Mouse (Mus musculus): Measurements from ENCODE around the gene Clcn3. TPM values are rescaled to one million over a fixed set of nuclear protein-coding genes. Genes with fewer than 3 reads are reported as not detected.

Gene Clcn3
- polyA plus RNA-seq, 1 experiment from 2014 or later = 29.1 TPM

GRCm38 (mm10) chr8:60867468-60868115 lies 115.5 kb downstream of the Clcn3 start:
- H3K9me3 ChIP-seq (replicated peaks; ENCODE audit: low read length) = no peaks in the 10 kb centered on the region
- H3K36me3 ChIP-seq (ENCODE audit: insufficient read depth, low read length) = no peaks in the 10 kb centered on the region
- TF ChIP-seq CTCF (IDR thresholded peaks at IDR 0.05; ENCODE audit: low read depth) = no peak
- H3K27me3 ChIP-seq (ENCODE audit: insufficient read depth, low read length) = no peaks in the 10 kb centered on the region
- DNase-seq (ENCODE audit: low spot score) (no peak), ATAC-seq (replicated peaks; ENCODE audit: low FRiP score, low read depth) (no peak)
- WGBS = 54% methylated on average over 4 of the region's 4 CpGs
- no peak overlapping the region for H3K4me3 ChIP-seq (replicated peaks; ENCODE audit: low read depth, low read length)
- H3K9ac ChIP-seq (ENCODE audit: low read depth, low read length) = no peak overlapping the region
- H3K27ac ChIP-seq = no peak overlapping the region
- H3K4me1 ChIP-seq (replicated peaks; ENCODE audit: insufficient read depth, low read length) = no peaks in the 10 kb centered on the region
- no peak overlapping the region for H3K4me2 ChIP-seq (ENCODE audit: low read length)

- 32% methylated on average over 3 of the region's 3 CpGs for WGBS
- DNase-seq (ENCODE audit: low spot score) = peak; percentile 73
- Histone ChIP-seq H3K4me3 (replicated peaks; ENCODE audit: low read depth, low read length) (no peak overlapping the region), H3K4me2 (ENCODE audit: low read length) (no peak overlapping the region), H3K4me1 (replicated peaks; ENCODE audit: insufficient read depth, low read length) (no peaks in the 10 kb centered on the region), H3K9me3 (replicated peaks; ENCODE audit: low read length) (no peaks in the 10 kb centered on the region), H3K27me3 (ENCODE audit: insufficient read depth, low read length) (no peaks in the 10 kb centered on the region), H3K9ac (ENCODE audit: low read depth, low read length) (no peak overlapping the region), H3K36me3 (ENCODE audit: insufficient read depth, low read length) (no peaks in the 10 kb centered on the region), H3K27ac (no peak overlapping the region)
- no peak for ATAC-seq (replicated peaks; ENCODE audit: low FRiP score, low read depth)
- TF ChIP-seq CTCF (IDR thresholded peaks at IDR 0.05; ENCODE audit: low read depth) = peak; percentile 86
Observed at GRCm38 (mm10) chr8:60865504-60866114, 117.5 kb downstream of the Clcn3 start.

DNA sequence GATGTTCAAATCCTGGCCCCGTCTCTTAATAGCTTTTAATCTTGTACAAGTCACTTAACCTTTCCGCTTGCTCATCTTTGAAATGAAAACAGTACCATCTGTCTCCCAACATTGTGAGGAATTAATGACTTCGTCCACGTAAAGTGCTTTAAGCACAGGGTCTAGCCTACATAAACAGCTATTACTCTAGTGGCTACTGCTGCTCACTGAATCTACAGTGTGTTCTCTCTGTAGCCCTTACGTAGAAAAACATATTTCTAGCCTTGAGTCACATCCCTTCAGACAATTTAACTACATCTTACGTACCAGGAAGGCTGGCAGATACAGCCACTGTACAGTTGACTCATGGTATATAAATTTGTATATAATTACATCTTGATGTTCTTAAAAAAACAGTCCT lies 118.2 kb downstream of the Clcn3 start:
- 70% methylated on average over 6 of the region's 6 CpGs for WGBS
- H3K9me3 ChIP-seq (replicated peaks; ENCODE audit: low read length) = no peaks in the 10 kb centered on the region
- H3K4me3 ChIP-seq (replicated peaks; ENCODE audit: low read depth, low read length) = no peak overlapping the region
- no peaks in the 10 kb centered on the region for H3K4me1 ChIP-seq (replicated peaks; ENCODE audit: insufficient read depth, low read length)
- H3K9ac ChIP-seq (ENCODE audit: low read depth, low read length) = no peak overlapping the region
- no peak for DNase-seq (ENCODE audit: low spot score)
- TF ChIP-seq CTCF (IDR thresholded peaks at IDR 0.05; ENCODE audit: low read depth) = no peak
- no peaks in the 10 kb centered on the region for H3K27me3 ChIP-seq (ENCODE audit: insufficient read depth, low read length)
- no peaks in the 10 kb centered on the region for H3K36me3 ChIP-seq (ENCODE audit: insufficient read depth, low read length)
- no peak for ATAC-seq (replicated peaks; ENCODE audit: low FRiP score, low read depth)
- no peak overlapping the region for H3K4me2 ChIP-seq (ENCODE audit: low read length)
- no peak overlapping the region for H3K27ac ChIP-seq

DNA sequence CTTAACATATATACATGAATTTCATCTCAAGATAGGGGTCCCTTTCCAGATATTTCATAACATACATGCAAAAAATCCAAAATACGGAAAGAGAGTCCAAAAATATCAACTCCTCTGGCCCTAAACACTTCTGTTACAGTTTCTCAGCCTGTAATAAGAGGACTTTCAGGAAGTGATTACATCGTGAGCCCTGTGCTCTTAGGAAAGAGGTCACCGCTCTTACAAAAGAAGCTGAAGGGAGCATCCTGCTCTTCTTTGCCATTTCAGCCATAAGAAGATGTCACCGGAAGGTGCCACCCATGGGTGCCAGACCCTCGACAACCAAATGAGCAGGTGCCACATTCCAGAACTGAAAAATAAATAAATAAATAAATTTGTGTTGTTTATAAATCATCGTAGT lies 121.3 kb downstream of the Clcn3 start:
- Histone ChIP-seq H3K9me3 (replicated peaks; ENCODE audit: low read length) (no peaks in the 10 kb centered on the region), H3K4me2 (ENCODE audit: low read length) (no peak overlapping the region), H3K27ac (no peak overlapping the region), H3K4me1 (replicated peaks; ENCODE audit: insufficient read depth, low read length) (no peaks in the 10 kb centered on the region), H3K36me3 (ENCODE audit: insufficient read depth, low read length) (no peaks in the 10 kb centered on the region), H3K4me3 (replicated peaks; ENCODE audit: low read depth, low read length) (no peak overlapping the region), H3K9ac (ENCODE audit: low read depth, low read length) (no peak overlapping the region), H3K27me3 (ENCODE audit: insufficient read depth, low read length) (no peaks in the 10 kb centered on the region)
- 82% methylated on average over 6 of the region's 6 CpGs for WGBS
- ATAC-seq (replicated peaks; ENCODE audit: low FRiP score, low read depth) = no peak
- no peak for DNase-seq (ENCODE audit: low spot score)
- TF ChIP-seq CTCF (IDR thresholded peaks at IDR 0.05; ENCODE audit: low read depth) = no peak

DNA sequence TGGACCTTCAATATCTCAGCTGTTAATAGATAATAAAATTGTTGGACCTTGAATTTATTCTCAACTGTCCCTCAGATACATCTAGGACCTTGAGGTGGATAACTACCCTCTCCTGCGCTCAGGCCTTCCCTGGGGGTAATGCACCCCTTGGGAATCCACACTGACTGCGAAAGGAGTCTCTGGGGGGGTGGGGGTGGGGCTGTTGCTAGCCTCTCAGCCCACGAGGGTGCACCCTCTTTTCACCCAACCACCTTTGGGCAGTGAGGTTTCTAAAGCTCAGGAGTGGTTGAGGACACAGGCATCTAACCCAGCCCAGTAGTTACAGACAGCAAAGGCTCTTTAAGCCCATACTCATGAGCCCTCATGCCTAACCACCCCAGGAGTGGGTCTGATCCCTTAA lies 122.4 kb downstream of the Clcn3 start:
- DNase-seq (ENCODE audit: low spot score) = no peak
- H3K4me3 ChIP-seq (replicated peaks; ENCODE audit: low read depth, low read length) = no peak overlapping the region
- no peak overlapping the region for H3K4me2 ChIP-seq (ENCODE audit: low read length)
- no peak for ATAC-seq (replicated peaks; ENCODE audit: low FRiP score, low read depth)
- no peak overlapping the region for H3K9ac ChIP-seq (ENCODE audit: low read depth, low read length)
- H3K36me3 ChIP-seq (ENCODE audit: insufficient read depth, low read length) = no peaks in the 10 kb centered on the region
- 72% methylated on average over 3 of the region's 3 CpGs for WGBS
- no peaks in the 10 kb centered on the region for H3K27me3 ChIP-seq (ENCODE audit: insufficient read depth, low read length)
- no peaks in the 10 kb centered on the region for H3K4me1 ChIP-seq (replicated peaks; ENCODE audit: insufficient read depth, low read length)
- H3K9me3 ChIP-seq (replicated peaks; ENCODE audit: low read length) = no peaks in the 10 kb centered on the region
- no peak overlapping the region for H3K27ac ChIP-seq
- no peak for TF ChIP-seq CTCF (IDR thresholded peaks at IDR 0.05; ENCODE audit: low read depth)

Other genes with a start within 250 kb of the Clcn3 start
- 88.4 and 104 TPM in 2 replicates for gene Hpf1, start 92.9 kb downstream of the Clcn3 start, polyA plus RNA-seq (2015; fragmentation: Nextera tagmentation; extraction: Ambion mirVana)
- 14.3 and 14.5 TPM in 2 replicates for gene Nek1, start 9.9 kb upstream of the Clcn3 start, polyA plus RNA-seq (2015; fragmentation: Nextera tagmentation; extraction: Ambion mirVana)
- 18.1 and 21.8 TPM in 2 replicates for gene Sh3rf1, start 240.6 kb upstream of the Clcn3 start, polyA plus RNA-seq (2015; fragmentation: Nextera tagmentation; extraction: Ambion mirVana)

Data from kidney, postnatal 0 days (tissue).